Mouse (Mus musculus) embryo, embryonic 9.5 days (tissue): ENCODE data around the gene Atrnl1.

ENCODE experiments used
- DNase-seq: peaks from one replicate; pipeline ENCODE4 v3.0.0-alpha.2; 2017; ENCODE audit errors: extremely low spot score

Gene Atrnl1

GRCm38 (mm10) chr19:57609361-57610057, 1.3 kb upstream of the Atrnl1 start:
- DNase-seq, result no peak

DNA sequence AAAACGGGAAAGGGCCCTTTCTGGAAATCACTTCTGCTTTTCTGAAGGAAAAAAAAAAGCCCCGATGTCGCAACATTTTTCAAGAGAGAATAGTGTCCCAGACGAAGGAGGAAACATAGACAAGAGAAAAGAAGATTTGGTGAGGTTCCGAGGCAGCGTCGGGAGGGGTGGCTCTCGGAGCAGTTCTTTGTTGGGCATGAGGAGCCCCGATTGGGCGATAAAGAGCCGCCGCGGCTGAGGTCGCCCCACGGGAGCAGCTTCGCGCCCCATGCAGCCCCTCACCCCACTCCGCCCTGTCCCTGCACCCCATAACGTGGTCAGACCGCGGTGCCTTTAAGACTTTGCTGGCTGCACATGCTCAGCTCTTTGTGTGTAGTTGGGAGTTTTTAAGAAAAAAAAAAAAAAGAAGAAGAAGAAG, 767 bp upstream of the Atrnl1 start:
- DNase-seq, result peak; percentile 77

DNA sequence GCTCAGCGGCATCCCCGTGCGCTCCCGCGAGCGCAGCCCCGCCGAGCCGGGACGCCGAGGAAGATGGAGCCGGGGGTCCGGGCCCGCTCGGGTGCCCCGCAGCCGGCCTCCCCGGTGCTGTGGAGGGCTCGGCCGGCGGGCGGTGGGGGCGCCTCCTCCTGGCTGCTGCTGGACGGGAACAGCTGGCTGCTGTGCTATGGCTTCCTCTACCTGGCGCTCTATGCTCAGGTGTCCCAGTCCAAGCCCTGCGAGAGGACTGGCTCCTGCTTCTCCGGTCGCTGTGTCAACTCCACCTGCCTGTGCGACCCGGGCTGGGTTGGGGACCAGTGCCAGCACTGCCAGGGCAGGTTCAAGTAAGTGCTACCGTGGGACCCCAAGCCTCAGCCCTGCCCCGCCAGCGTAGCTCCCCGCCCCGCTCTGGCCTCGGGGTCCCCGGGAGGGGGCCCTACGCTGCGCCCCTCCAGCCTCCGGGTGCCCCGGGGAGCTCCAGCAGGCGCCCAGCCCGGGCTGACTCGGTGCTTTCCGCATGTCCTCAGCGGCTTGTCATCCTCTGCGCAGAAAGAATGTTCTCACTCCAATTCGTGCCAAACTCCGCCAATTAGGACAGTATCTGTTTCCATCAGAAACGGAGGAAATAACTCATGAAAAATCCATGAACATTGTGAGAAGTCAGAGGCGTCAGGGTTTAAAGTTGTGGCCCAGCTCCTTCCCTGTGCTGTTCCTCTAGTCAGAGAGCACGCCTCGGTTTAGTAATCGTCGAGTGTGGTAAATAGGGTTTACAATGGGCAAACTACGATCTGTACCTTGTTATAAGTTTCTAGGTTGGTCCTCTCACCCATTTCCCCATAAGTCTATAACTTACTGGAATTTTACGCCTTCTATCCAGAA, 701 bp downstream of the Atrnl1 start:
- DNase-seq, result peak; percentile 69

DNA sequence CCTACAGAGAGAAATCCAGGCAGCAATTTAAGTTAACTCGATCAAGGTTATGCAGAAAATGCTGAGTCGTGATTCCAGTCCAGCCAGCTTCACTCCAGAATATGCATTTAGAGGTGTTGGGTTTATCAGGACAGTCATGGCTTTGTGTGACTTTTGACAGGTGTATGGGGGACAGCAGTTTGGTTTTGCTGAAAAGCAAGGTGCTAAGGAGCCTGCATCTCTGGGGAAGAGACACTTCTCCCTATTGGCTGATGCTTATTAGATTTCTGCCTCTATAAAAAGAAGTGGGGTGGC, 1.3 kb downstream of the Atrnl1 start:
- no peak for DNase-seq

DNA sequence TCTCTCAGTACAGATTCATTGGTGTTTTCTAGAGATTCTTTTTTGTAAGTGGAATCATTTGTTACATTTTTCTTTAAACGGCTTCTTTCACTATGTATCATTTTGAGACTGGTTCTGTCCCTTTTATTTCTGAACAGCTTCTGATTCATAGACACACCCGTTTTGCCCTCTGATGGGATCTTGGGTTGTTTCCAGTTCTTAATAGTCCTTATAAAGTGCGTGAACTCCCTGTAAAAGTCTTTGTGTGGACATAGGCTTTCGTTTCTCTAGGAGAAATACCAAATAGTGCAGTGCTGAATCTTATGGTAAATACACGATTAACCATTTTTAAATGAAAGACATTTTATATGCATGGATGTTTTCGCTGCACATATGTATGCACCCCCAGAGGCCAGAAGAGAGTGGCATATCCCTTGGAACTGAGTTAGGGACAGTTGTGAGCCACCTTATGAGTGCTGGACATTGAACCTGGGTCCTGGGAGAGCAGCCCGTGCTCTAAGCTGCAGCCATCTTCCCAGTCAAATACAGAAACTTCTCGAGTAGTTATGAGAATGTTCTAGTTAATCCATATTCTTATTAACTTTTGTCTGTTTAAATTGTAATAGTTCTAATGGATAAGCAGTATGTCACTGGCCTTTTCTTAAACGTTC, 5.3 kb downstream of the Atrnl1 start:
- no peak for DNase-seq

- no peak for DNase-seq
Observed at GRCm38 (mm10) chr19:57619088-57619487, 8.3 kb downstream of the Atrnl1 start.

DNA sequence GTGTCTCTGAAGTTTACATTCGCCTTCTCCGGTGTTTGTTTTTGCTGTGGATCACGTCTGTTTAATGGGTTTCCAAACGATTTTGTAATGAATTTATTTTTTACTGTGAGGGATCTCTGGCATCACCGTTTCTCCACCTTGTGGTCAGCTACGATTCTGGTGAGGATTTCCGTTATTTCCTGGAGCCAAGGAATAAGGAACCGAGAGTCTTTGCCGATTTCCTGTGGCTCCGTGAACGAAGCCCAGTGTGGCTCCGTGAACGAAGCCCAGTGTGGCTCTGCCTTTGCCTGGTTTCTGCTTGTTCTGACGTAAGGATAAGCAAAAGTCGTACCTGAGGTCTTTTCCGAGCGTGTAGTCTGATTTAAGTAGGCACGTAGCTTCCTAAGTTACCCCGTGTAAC, 11.0 kb downstream of the Atrnl1 start:
- DNase-seq, result no peak

DNA sequence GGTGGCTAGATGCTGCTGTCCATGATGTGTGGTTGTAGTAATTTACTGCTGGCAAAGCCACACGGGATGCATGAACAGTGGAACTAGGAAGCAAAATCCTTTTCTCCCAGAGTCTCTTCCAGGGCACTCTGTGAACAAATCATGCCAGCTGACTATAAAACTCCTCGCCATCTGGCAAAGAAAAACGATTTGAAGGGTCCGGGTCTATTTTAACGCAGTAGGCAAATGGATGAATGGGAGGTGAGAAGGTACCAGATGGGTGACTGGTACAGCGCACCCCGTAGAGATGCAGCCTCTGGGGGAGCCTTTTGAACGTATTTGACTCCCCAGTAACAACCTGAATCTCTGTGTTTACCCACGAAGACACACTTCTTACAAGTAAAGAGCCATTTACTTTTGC, 14.9 kb downstream of the Atrnl1 start:
- no peak for DNase-seq

DNA sequence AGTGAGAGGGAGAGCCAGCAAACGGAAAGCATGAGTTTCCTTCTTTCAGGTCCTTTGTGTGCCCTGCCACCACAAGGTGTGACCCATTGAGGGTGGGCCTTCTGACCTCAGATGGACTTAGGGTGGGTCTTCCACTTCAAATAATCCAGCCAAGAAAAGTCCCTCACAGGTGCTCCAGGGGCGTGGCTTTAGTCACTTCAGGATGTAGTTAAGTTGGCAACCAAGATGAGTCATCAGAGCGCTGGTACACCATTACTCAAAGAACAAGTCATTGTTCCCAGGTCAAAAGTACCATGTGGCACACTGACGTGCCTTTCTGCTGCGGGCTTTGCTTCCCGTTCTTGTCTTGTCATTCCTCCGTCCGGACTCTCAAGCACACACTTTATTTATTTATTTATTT, 16.4 kb downstream of the Atrnl1 start:
- DNase-seq, result no peak

DNA sequence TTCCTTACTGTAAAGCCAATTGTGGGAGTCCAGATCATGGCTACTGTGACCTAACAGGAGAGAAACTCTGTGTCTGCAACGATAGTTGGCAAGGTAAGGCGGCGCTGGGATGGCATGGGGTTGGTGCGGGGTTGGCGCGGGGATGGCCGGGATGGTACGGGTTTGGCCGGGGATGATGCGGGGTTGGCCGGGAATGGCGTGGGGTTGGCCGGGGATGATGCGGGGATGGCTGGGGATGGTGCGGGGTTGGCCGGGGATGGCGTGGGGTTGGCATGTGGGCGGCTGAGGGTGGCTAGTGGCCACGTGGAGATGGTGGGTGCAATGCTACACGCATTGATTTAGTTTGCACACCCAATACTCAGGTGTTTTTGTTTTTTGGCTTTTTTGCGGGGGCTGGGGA, 31.7 kb downstream of the Atrnl1 start:
- DNase-seq, result no peak

- DNase-seq, result no peak
Observed at GRCm38 (mm10) chr19:57642980-57643379, 32.1 kb downstream of the Atrnl1 start.

DNA sequence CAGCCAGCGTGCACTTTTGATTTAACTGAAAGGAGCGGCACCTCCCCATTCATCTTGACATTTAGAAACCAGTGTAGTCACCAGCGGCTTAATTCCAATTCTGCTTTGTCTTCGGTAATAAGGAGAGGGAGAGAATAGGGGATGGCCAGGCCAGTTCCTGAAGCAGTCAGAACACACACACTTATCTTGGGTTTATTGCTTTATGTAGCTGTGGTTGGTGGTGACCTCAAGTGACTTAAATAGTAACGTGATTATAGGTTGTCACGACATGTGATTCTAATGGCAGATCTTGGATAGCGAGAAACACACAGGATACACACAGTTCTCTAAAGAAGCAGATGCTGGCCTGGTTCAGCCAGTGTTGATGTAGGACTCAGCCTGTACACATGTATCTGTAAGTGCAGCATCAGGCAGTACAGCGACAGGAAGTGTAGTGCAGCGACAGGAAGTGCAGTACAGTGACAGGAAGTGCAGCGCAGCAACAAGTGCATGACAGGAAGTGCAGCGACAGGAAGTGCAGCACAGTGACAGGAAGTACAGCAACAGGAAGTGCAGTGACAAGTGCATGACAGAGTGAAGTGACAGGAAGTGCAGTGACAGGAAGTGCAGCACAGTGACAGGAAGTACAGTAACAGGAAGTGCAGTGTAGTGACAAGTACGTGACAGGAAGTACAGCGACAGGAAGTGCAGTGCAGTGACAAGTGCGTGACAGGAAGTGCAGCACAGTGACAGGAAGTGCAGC, 37.5 kb downstream of the Atrnl1 start:
- no peak for DNase-seq

DNA sequence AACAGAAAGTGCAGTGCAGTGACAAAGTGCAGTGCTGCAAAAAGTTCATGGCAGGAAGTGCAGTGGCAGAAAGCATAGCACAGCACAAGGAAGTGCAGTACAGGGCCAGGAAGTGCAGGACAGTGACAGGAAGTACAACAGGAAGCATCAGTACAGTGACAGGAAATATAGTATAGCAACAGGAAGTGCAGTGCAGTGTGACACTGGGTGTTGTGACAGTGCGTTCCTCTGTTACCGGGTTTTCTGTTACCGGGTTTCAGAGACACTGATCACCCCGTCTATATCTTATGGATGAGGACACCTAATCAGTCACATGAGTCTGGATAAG, 38.1 kb downstream of the Atrnl1 start:
- DNase-seq, result no peak

GRCm38 (mm10) chr19:57655083-57655482, 44.2 kb downstream of the Atrnl1 start:
- peak; percentile 25 for DNase-seq

- no peak for DNase-seq
Observed at GRCm38 (mm10) chr19:57655491-57655890, 44.7 kb downstream of the Atrnl1 start.

DNA sequence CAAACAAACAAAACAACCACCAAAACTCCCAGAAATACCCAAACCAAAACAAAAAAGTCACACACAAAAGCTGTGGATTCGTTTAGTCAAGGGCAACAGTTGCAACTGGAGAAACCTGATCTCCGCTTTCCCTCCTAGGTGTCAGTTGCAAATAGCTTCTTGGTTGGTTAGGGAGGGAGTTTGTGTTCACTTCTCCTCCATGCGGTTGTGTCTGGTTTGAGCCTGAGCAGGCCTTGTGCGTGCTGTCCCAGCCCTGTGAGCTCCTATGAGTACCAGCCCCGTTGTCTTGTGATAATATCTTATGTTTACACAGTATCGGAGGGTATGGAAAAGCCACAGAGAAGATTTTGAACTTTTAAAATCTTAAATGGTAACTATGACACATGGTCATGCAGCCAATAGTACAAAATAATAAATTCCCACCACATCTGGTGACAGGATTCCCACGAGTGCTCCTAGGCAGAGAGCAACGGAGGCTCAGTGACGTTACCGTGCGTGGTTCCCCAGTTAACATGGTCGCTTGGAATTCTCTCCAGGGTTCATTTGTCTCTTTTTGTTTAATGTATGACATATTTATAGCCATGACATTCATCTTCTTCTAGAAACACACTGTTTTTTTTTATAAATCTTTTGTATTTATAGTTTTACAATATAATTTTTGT, 46.7 kb downstream of the Atrnl1 start:
- DNase-seq, result no peak

DNA sequence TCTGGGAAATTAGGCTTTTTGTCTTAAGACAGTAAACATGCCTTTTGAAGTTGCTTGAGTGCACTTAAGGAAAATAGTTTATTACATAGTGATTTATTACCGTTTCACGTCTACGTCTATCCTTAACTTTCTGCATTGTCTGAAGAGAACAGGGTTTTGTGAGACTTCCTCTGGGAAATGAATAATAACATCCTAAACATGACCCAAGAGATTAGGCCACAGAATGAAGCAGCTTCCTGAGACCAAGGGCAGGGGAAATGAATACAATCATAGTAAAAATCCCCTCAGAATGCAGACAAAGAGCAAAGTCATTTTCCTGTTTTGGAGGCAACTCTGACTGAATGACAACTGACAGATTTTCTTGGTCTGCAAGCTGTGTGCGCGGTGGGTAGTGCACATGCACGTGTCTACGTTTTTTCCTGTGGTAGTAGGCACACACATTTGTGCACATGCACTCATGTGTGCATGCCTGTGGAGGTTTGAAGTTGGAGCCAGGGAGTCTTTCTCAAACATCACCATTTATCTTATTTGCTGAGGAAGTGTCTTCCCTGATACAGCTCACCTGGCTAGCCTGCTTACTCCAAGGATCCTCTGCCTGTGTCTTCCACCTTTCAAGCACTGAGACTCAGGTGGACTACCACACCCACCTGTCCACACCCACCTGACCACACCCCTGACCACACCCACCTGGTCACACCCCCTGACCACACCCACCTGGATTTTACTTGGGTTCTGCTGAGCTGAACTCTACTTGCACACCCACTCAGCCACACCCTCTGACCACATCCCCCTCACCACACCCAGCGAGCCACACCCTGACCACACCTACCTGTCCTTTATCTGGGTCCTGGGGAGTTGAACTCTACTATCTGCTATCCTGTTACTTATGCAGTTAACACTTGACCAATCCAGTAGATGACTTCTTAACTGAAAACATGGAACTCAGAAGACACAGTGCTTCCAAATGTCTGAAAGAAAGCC, 47.6 kb downstream of the Atrnl1 start:
- no peak for DNase-seq

DNA sequence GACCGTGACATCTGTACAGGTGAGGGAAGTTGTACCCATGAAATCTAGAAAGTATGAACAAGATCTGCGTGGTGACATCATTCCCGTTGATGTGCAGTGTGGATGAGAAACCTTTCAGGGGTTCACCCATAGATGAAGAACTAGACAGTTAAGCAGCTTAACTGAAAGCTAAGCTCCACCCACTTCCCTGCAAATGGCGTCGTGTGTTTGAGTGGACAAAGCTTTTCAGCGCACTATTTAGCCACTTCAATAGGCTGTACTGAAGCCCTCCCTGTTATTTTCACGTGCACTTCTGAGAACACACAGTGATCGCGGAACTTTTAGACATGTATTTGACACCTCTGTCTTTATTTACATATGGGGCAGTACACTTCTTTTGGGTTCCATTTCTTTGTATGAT, 56.2 kb downstream of the Atrnl1 start:
- no peak for DNase-seq

DNA sequence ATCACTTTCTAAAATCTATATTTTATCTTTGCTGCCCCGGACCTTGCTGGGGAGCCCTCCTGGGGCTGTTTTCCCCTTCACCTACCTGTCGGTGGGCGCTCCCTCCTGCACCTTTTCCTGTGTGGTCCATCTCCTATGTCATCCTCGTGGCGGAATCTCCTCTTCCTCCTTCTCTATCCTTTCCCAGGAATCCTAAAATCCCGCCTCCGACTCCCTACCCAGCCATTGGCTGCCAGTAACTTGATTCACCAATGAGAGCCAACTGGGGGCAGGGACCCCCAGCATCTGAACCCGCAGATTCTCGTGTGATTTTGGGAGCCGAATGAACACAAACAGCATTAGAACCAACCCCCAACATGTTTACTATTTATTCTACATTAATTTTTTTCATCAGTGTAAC, 57.1 kb downstream of the Atrnl1 start:
- DNase-seq, result no peak

DNA sequence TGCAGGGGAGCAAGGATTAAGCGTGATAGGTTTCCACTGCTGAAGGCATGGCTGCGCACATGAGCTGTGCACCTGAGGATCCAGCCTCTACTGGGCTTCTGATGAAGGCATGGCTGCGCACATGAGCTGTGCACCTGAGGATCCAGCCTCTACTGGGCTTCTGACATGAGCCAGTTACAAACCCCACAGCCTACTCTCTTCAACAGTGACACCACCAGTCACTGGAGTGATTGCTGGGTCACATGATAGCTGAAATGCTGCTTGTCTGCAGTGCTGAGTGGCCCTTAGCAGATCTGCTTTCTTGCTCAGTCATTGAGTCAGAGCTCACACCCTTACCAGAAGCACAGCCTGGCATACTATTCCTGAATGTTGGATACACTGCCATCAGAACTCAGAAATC, 68.6 kb downstream of the Atrnl1 start:
- no peak for DNase-seq

DNA sequence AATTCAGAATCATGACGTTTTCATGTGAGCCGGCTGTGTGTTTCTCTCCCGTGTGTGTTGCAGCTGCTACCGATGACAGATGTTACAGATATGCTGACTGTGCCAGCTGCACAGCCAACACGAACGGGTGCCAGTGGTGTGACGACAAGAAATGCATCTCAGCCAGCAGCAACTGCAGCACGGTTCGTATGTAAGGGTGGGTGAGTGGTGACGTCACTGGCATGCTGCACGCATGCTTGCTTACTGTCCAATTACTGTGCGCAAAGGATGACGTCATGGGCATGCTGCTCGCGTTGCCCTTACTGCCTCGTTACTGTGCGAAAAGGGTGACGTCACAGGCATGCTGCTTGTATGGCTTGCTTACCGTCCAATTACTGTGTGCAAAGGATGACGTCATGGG, 75.8 kb downstream of the Atrnl1 start:
- no peak for DNase-seq
